Mouse (Mus musculus) T-helper 2 cell (primary cell): ENCODE measurements around the gene Cd72.

Source experiments
- in situ Hi-C: fragments of 300-600 bp; cut with MboI, MseI; formaldehyde crosslinking; loops from one replicate; pipeline ENCODE4 v1.15.1; 2025; ENCODE audit warnings: high pct_unique_total_duplicates

Cd72 gene

DNA sequence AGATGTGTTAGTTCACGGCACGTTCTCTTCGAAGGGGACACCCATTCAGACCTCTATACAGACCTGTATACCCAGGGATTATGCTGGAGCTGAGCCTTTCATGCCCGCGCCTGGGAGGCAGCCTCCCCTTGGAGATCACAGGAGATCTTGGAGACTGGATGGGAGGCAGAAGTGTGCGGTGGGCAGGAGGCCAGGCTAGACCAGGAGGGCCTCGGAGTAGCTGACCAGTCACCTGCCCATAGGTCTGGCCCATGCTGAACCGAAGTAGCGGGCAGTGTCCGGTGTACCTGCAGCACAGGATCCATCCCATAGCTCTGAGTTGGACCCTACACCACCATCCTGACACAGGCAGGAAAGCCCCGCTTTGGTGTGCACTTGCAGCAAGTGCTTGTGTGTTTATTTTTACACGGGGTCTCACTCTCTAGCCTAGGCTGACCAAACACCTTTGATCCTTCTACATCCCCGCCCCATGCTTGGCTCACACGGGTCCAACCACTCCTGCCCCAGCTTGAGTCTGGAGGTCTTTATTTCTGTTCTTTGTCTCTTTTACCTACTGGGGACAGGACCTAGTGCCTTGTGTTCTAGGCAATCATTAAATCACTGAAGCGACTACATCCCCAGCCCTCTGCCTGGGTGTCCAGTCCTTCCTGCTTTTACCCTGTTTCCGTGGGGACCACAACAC, 26.1 kb downstream of the Cd72 start:
- in situ Hi-C loops = no loop called here

DNA sequence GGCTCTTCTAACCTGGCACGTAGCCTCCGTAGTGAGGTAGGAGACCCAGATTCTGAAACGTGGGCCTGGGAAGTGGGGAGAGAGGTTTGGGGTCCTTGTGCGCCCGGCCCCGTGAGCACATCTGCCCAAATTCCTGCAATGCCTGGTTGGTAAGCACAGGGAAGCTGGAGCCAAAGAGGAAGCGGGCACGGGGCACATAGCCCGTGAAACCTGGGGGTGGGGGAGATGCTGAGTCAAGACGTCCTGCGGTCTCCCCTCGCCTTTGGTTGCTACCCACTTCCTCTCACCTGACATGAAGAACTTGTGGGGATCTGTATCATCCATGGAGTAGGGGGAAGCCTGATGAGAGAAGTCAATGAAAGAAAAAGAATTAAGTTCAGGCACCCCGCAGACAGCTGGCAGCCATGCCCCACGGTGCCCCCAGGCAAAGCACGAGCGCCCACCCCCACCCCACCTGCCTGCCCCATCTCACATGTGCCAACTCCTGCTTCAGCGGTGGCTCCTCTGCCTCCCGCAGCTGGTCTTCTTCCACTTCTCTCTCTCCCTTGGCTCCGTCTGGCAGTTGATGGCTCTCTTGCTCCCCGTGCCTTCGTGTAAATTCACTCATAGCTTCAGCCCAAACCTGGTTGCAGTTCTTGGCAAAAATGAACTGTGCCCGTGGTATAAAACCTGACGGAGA, 26.8 kb downstream of the Cd72 start:
- in situ Hi-C loops = no loop called here

DNA sequence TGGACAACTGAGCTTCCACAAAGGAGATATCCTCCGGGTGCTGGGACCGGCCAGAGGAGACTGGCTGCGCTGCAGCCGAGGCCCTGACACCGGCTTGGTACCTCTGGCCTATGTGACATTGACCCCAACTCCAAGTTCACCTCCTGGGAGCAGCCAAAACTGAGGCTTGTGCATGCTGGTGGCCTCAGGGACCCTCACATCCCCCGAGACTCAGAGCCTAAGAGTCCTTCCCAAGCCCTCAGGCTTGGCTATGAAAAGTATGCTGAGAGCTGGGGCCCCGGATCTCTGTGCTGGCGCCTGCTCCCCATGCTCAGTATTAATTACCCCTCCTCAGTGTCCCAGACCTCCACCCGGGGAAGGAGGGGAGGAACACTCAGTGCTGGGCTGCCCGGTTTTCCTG, 27.9 kb downstream of the Cd72 start:
- in situ Hi-C loops = no loop called here

DNA sequence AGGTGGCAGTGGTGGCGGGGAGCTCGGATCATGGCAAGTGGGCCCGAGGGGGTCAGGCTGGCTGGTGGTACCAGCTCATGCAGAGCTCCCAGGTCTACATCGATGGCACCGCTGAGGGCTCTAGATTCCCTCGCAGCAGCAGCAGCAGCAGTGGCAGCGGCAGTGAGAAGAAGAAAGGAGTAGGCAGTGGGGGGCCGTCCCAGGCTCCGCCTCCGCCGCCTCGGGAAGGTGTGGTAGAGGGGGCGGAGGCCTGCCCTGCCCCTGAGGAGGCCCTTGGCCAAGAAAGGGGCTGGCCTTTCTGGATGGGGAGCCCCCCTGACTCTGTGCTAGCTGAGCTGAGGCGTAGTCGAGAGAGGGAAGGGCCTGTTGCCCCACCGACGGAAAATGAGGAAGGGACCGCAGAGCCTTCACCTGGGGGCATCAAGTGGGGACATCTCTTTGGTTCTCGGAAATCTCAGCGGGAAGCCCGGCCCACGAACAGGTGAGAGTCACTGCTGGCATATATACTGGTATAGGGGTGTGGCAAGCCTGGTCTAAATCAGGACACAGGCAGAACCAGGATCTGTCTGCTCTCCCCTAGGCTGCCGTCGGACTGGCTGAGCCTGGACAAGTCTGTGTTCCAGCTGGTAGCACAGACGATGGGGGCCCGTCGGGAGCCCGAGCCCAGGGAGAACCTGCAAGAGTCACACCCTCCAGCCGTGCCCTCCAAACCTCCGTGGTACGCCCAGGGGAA, 28.6 kb downstream of the Cd72 start:
- in situ Hi-C loops = no loop called here

DNA sequence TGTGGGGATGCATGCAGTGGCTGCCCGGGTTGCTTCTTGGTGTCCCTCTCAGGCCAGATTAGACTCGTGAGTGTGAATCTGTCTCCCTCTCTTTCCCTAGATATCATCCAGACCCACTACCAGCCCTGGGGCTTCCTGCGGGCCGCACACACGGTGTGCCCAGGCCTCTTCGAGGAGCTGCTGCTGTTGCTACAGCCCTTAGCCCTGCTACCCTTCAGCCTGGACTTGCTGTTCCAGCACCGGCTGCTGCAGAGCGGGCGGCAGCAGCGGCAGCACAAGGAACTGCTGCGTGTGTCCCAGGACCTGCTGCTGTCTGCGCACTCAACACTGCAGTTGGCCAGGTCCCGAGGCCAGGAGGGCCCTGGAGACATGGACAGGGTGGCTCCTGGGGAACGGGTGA, 29.2 kb downstream of the Cd72 start:
- in situ Hi-C loops = no loop called here

DNA sequence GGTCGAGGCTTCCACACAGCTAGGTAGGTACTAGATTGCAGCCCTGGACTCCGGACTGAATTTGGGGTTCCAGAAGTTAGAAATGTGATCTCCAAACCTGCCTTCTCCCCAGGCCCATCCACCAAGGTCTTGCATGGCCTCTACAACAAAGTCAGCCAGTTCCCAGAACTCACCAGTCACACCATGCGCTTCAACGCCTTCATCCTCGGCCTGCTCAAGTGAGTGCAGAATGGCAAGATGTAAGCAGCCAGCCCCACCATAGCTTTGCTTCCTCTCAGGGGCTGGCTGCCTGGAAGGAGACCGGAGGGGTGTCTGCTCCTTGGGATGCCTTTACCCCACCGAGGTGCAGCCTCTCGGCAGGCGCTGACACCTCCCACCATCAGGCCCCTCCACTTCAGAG, 30.4 kb downstream of the Cd72 start:
- in situ Hi-C loops = no loop called here

DNA sequence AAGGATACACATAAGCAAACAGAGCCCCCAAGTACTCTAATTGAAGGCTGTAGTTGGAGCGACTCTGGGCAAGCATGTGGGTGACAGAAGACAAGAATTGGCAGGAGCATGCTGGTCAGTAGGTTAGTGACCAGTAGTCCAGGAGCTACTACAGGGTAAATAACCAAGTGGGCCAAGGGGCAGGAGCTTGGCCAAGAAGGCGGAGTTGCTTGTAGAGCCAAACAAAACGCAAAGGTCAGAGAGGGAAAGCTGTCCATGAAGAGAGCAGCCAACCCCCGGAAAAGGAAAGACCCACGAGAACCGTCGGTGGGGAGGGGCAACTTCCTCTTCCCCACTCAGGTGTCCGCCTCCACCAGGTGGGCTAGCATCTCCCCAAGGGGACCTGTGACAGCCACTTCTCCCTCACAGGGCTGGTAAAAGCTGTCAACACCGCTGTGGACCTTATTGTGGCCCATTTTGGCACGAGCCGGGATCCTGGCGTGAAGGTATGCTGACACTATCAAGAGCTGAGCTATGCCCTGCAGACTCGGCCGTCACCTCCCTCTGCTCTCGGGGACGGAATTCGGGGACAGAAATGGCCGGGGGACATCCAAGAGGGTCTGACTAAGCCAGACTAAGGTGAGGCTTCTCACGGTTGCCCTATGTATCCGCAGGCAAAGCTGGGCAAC, 31.0 kb downstream of the Cd72 start:
- in situ Hi-C loops = no loop called here

DNA sequence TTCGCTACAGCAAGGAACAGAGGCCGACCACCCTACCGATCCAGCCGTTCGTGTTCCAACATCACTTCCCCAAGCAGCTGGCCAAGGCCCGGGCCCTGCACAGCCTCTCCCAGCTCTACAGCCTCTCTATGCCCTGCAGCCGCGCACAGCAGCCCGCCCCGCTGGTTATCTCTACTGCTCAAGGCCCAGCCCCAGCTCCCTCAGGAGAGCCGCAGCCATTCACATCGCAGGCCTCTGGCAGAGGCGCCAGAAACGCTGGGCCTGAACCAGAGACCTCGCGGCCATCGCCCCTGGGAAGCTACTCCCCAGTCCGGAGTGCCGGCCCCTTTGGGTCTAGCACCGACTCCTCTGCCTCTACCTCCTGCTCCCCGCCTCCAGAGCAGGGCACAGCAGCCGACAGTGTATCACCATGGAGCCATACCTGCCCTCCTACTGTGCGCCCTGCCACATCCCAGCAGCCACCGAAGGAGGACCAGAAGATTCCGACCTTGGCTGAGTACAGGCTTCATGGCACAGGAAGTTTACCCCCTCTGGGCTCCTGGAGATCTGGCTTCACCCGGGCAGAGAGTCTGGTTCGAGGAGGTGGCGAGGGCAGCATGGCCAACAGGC, 32.7 kb downstream of the Cd72 start:
- in situ Hi-C loops = no loop called here

DNA sequence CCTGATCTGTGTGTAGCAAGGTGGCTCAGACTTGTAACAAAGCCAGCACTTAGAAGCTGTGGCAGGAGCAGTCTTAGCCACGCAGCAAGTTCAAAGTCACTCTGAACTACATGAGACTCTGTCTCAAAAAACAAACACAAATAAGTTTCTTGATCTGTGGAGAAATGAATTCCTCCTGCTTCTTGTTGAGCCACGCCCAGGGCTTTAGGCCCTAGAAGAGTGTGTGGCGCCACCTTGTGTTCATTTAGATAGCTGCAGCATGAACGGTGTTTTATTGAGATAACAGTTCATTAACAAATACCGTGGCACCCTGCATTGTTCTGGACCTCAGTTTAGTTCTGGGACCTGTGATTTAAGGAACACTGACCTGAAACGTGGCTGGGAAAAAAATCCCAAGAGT, 34.1 kb downstream of the Cd72 start:
- in situ Hi-C loops = no loop called here

DNA sequence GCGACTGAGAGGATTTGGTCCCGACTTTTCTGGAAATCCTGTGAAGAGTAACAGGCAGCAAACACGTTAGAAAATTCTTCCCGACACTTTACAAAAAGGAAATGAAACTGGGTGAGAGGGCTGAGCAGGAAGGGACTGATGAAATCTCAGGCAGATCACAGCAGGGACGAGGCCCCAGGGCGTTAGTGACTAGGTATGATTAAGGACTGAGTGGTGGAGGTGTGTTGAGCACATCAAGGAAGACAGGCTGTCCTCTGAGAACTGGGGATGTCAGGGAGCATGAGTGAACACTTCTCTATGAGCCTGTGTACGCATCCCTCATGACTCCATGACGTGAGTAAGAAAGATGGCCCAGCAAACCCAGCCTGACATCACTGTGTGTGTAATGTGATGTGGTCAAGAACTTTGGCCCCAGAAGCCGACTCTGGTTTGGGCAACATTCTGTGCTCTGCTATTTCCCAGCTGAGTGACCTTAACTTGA, 34.6 kb downstream of the Cd72 start:
- in situ Hi-C loops = no loop called here

DNA sequence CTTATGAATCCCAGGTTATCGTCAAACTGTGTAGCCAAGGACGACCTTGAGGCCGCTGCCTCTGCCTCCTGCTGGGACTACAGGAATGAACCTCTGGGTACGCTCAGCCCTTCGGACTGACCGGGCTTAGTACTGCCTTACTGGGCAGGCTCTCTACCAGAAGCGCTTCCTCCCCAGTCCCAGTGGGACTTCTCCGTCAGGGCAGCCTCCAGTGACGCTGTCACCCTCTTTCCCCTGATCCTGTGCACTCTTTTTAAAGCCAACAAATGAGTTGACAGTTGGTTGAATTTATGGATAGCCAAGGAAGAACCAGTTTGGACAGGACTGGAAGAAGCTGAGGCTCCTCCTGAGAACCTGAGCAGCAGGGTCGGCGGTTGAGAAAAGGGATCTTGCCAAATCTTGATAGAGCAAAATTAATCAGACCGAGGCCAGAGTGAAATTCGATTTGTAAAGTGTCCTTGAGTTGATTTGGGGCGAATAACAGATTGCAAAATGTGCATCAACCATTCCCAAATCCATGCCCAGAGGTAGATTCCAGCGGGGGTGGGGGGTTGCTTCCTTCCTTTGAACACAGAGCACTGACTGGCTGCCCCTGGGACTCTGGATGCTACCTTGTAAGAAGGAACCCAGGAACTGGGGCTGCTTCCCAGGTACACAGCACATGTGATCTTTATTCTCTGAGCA, 35.3 kb downstream of the Cd72 start:
- in situ Hi-C loops = no loop called here

DNA sequence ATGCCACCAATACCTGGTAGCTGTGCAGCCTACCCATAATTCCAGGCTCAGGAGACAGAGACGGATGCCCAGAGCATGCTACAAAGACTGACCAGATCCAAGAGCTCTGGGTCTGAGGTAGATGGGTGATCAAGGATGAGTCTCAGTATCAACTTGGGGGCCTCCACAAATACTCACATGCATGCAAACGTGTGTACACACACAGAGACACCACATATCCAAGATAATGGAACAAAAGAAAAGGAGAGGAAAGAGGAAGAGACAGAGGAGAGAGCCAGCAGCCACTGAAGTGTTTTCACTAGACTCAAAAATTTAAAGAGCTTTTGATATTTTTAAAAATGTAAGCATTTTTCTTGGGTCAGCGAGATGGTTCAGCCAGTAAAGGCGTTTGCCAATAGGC, 36.0 kb downstream of the Cd72 start:
- in situ Hi-C loops = no loop called here

DNA sequence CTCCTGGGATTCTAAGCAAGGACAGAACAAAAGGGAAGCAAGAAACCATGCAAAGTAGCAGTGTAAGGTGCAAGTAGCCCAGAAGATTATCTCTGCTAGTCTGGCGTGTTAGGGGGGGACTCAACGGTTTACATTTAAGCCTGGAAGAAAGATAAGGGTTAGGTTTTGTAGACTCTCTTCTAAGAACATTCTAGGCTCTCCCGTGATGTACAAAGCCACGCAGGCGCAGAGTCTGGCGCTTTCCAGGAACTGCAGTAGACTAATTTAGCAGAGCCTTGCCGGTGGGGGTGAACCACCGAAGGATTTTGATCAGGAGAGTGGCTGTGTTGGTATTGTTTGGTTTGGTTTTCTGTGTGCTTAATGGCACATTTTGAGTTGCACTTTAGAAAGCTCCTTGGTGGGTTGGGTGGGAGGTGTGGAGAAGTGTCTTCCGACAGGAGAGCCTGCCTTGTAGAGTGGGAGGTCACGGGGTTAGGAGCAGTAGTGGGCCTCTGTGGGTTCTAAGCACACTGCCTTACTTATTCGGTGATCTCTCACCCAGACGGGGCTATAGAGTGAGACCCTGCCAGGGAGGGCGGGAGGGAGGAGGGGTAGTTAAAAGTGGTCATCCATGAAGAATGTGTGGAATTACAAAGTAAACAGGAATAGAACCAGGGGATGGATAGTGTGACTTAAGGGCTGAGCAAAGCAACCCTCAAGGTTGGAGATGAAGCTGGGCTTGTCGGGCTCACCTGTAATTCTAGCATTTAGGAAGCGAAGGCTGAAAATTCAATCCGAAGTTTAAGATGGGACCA, 37.0 kb downstream of the Cd72 start:
- in situ Hi-C loops = no loop called here

DNA sequence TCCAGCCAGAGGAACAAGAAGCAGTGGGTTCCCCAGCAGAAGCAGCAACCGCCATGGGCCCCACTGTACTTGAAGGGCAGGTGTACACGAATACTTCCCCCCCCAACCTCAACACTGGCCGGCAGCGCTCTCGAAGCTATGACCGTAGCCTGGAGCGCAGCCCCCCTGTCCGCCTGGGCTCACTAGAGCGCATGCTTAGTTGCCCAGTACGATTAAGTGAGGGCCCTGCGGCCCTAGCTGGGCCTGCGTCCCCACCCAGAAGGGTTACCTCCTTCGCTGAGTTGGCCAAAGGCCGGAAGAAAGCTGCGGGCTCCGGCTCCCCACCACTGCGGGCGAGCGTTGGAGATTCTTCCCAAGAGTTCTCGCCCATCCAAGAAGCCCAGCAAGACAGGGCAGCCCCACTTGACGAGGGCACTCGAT, 38.3 kb downstream of the Cd72 start:
- in situ Hi-C loops = no loop called here

DNA sequence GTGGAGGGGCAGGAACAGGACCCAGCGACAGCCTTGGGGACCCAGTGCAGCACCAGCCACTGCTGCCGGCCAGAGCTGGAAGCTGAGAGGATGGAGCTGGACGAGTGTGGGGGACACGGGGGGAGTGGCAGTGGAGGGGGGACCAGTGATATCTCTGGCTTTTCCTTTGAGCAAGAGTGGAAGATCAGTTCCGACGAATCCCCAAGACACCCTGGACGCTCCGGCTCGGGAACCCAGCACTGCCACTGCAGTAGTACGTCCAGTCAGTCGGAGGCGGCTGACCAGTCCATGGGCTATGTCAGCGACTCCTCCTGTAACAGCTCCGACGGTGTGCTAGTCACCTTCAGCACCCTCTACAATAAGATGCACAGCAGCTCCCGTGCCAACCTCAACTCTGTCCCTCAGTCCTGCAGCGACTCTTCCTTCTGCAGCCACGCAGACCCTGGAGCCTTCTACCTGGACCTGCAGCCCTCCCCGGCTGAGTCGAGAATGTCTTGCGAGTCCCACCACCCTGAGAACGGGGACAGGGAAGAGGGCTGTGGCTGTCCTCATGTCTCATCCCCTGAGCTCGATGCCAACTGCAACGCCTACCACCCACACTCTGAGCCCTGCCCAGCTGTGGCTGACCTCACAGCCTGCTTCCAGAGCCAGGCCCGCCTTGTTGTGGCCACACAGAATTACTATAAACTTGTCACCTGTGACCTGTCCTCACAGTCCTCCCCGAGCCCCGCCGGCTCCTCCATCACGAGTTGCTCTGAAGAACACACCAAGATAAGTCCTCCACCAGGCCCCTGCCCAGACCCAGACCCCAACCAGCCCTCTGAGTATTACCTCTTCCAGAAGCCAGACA, 39.0 kb downstream of the Cd72 start:
- in situ Hi-C loops = no loop called here

DNA sequence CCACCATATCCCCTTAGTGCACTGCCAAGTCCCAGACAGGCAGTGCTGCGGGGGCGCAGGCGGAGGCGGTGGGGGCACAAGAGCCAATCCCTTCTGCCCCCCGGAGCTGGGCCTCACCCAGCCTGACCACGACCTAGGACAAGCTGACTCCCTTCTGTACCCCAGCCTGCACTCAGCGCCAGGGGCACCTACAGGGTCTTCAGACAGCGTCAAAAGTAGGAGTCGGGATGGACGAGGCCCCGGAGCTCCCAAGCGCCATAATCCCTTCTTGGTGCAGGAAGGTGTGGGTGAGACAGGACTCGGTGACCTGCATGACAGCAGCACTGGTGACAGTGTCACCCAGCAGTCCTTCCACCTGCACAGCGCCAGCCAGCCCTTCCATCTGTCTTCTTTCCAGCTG, 39.7 kb downstream of the Cd72 start:
- in situ Hi-C loops = no loop called here

DNA sequence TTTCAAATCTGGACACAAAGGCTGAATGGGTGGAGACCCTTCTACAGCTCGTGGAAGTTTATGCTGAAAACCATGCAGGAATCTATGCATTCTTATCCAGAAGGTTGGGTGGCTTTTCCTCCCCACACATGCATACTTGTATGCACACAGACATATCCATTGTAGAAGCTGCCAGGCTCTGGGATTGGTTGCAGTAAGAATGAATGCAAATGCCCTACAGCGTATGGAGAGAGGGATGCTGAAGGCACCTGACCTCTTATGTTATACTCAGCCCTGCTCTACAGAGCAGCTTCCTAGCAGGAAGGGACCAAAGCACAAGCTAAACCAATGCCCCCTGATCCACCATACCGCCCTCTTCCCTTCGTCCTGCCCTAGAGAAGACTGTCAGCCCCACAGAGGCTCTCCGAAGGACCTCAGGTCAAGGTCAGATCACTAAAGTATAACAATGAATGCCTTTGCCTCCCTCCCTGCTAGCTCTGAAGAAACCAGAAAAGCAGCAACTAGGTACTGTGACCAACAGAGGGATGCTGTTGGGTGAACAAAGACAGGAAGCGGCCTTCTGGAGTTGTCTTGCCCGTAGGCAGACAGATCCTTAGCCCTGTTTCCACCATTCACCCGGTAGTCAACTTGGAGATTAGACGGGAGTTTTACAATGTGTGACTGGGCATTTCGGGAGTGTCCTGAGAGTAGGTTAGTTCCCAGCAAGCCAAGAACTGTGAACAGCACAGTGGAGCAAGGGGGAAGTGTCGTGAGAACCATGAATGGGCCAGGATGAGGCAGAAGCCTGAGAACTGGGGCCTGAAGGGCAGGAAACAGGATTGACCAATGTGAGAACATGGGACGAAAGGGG, 47.1 kb downstream of the Cd72 start:
- in situ Hi-C loops = no loop called here

DNA sequence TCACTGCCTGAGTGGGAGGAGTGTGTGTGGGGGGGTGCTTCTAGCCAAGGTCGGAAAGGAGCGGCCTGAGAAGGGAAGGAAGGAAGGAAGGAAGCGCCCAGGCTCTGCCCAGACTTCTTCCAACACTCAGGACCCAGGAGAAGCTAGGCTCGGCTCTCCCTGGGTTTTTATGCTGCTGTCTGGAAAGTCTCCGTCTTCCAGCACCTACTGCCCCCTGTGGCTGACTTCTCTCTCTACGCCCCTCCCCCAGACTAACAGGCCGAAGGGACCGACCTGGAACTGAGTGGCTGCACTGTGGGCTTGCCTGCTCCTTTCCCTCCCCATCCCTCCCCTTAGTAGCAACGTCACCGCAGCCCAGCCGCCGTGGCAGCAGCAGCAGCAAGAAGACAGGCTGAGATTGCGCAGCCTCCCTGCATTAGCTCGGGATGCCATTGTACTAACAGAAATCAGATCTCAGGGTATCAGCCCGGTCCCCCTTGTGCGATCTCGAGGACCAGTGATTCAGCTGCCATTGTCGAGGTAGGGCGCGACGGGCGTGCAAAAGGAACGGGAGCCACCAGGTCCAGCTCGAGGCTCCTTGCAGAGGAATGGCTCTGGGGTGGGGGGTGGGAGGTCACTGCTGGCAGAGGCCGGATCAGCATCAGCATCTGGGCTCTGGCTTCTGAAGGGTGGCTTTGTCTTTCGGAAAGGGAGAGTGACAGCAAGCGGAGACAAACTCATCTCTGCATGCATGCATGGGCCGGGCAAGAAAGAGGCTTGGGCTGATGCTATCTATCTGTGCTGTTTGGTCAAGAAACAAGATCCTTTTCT, 48.1 kb downstream of the Cd72 start:
- in situ Hi-C loops = no loop called here
